Mouse (Mus musculus): ENCODE measurements around the gene Ecm2. TPM values are rescaled to one million over a fixed set of nuclear protein-coding genes. Genes with fewer than 3 reads are reported as not detected.

The Ecm2 gene
- 0.31 and 0.38 TPM in 2 replicates for polyA plus RNA-seq (2015; fragmentation: Nextera tagmentation; extraction: Ambion mirVana)

GRCm38 (mm10) chr13:49504510-49504909 lies at the start of gene Ecm2:
Gene Ecm2 (plus strand): TSS chr13:49504810.
- DNase-seq (no peak), ATAC-seq (no peak)
- Histone ChIP-seq H3K4me3 (ENCODE audit: low read depth, low read length) (no peak within 1 kb of the TSS), H3K4me2 (ENCODE audit: low read depth, low read length) (no peak within 1 kb of the TSS; the same call in 1 of the 2 replicates), H3K27ac (ENCODE audit: low read depth) (no peak within 1 kb of the TSS), H3K4me1 (ENCODE audit: insufficient read depth) (no peaks in the 10 kb centered on the region), H3K36me3 (replicated peaks; ENCODE audit: insufficient read depth, low read length) (no peaks in the 10 kb centered on the region), H3K27me3 (ENCODE audit: insufficient read depth, low read length) (no peaks in the 10 kb centered on the region), H3K9me3 (ENCODE audit: low read length) (no peaks in the 10 kb centered on the region), H3K9ac (replicated peaks) (no peak within 1 kb of the TSS)
- 66% methylated on average over 4 of the region's 4 CpGs for WGBS (ENCODE audit: insufficient replicate concordance)
- no peak for TF ChIP-seq EP300 (IDR thresholded peaks at IDR 0.05; ENCODE audit: low read depth)
- no peak for TF ChIP-seq CTCF (IDR thresholded peaks at IDR 0.05; ENCODE audit: low read depth)

GRCm38 (mm10) chr13:49460276-49460675 lies 44.3 kb upstream of the Ecm2 start:
- no peak overlapping the region for H3K9ac ChIP-seq (replicated peaks)
- H3K4me1 ChIP-seq (ENCODE audit: insufficient read depth): no peaks in the 10 kb centered on the region
- peaks cover 36% of the 10 kb centered on the region for H3K36me3 ChIP-seq (replicated peaks; ENCODE audit: insufficient read depth, low read length)
- ATAC-seq: no peak
- H3K4me3 ChIP-seq (ENCODE audit: low read depth, low read length): no peak overlapping the region
- no peaks in the 10 kb centered on the region for H3K9me3 ChIP-seq (ENCODE audit: low read length)
- DNase-seq: no peak
- no peaks in the 10 kb centered on the region for H3K27me3 ChIP-seq (ENCODE audit: insufficient read depth, low read length)
- no peak overlapping the region for H3K4me2 ChIP-seq (ENCODE audit: low read depth, low read length)
- no peak overlapping the region for H3K27ac ChIP-seq (ENCODE audit: low read depth)
- no peak for TF ChIP-seq CTCF (IDR thresholded peaks at IDR 0.05; ENCODE audit: low read depth)
- 75% methylated on average over 4 of the region's 4 CpGs for WGBS (ENCODE audit: insufficient replicate concordance)

- Histone ChIP-seq H3K4me3 (ENCODE audit: low read depth, low read length) (no peak overlapping the region), H3K9me3 (ENCODE audit: low read length) (no peaks in the 10 kb centered on the region), H3K9ac (replicated peaks) (no peak overlapping the region), H3K36me3 (replicated peaks; ENCODE audit: insufficient read depth, low read length) (peaks cover 39% of the 10 kb centered on the region), H3K4me1 (ENCODE audit: insufficient read depth) (no peaks in the 10 kb centered on the region), H3K27ac (ENCODE audit: low read depth) (no peak overlapping the region), H3K4me2 (ENCODE audit: low read depth, low read length) (no peak overlapping the region), H3K27me3 (ENCODE audit: insufficient read depth, low read length) (no peaks in the 10 kb centered on the region)
- TF ChIP-seq CTCF (IDR thresholded peaks at IDR 0.05; ENCODE audit: low read depth) (no peak), EP300 (IDR thresholded peaks at IDR 0.05; ENCODE audit: low read depth) (no peak)
- ATAC-seq (no peak), DNase-seq (no peak)
- 77% methylated on average over 5 of the region's 5 CpGs for WGBS (ENCODE audit: insufficient replicate concordance)
Measured at GRCm38 (mm10) chr13:49460692-49461414, 43.8 kb upstream of the Ecm2 start.

GRCm38 (mm10) chr13:49461458-49462132 lies 43.0 kb upstream of the Ecm2 start:
- Histone ChIP-seq H3K4me2 (ENCODE audit: low read depth, low read length) (no peak overlapping the region), H3K9me3 (ENCODE audit: low read length) (no peaks in the 10 kb centered on the region), H3K27ac (ENCODE audit: low read depth) (no peak overlapping the region), H3K9ac (replicated peaks) (no peak overlapping the region), H3K4me1 (ENCODE audit: insufficient read depth) (no peaks in the 10 kb centered on the region), H3K27me3 (ENCODE audit: insufficient read depth, low read length) (no peaks in the 10 kb centered on the region), H3K4me3 (ENCODE audit: low read depth, low read length) (no peak overlapping the region), H3K36me3 (replicated peaks; ENCODE audit: insufficient read depth, low read length) (peaks cover 36% of the 10 kb centered on the region)
- 83% methylated on average over 15 of the region's 15 CpGs for WGBS (ENCODE audit: insufficient replicate concordance)
- DNase-seq (no peak), ATAC-seq (no peak)
- TF ChIP-seq EP300 (IDR thresholded peaks at IDR 0.05; ENCODE audit: low read depth): no peak
- no peak for TF ChIP-seq CTCF (IDR thresholded peaks at IDR 0.05; ENCODE audit: low read depth)

GRCm38 (mm10) chr13:49462921-49463320 lies 41.7 kb upstream of the Ecm2 start:
- H3K4me3 ChIP-seq (ENCODE audit: low read depth, low read length): no peak overlapping the region
- DNase-seq (no peak), ATAC-seq (no peak)
- H3K9ac ChIP-seq (replicated peaks): no peak overlapping the region
- no peak overlapping the region for H3K4me2 ChIP-seq (ENCODE audit: low read depth, low read length)
- WGBS (ENCODE audit: insufficient replicate concordance): 94% methylated on average over 2 of the region's 2 CpGs
- TF ChIP-seq CTCF (IDR thresholded peaks at IDR 0.05; ENCODE audit: low read depth) (no peak), EP300 (IDR thresholded peaks at IDR 0.05; ENCODE audit: low read depth) (no peak)
- H3K4me1 ChIP-seq (ENCODE audit: insufficient read depth): no peaks in the 10 kb centered on the region
- H3K27ac ChIP-seq (ENCODE audit: low read depth): no peak overlapping the region
- peaks cover 36% of the 10 kb centered on the region for H3K36me3 ChIP-seq (replicated peaks; ENCODE audit: insufficient read depth, low read length)
- H3K27me3 ChIP-seq (ENCODE audit: insufficient read depth, low read length): no peaks in the 10 kb centered on the region
- H3K9me3 ChIP-seq (ENCODE audit: low read length): no peaks in the 10 kb centered on the region

GRCm38 (mm10) chr13:49465875-49466274 lies 38.7 kb upstream of the Ecm2 start:
- H3K36me3 ChIP-seq (replicated peaks; ENCODE audit: insufficient read depth, low read length): peaks cover 32% of the 10 kb centered on the region
- no peaks in the 10 kb centered on the region for H3K27me3 ChIP-seq (ENCODE audit: insufficient read depth, low read length)
- H3K4me3 ChIP-seq (ENCODE audit: low read depth, low read length): no peak overlapping the region
- ATAC-seq (peak; percentile 25; the same call in 1 of the 2 replicates), DNase-seq (peak; percentile 8)
- no peak overlapping the region for H3K27ac ChIP-seq (ENCODE audit: low read depth)
- H3K4me2 ChIP-seq (ENCODE audit: low read depth, low read length): no peak overlapping the region
- no peak overlapping the region for H3K9ac ChIP-seq (replicated peaks)
- H3K4me1 ChIP-seq (ENCODE audit: insufficient read depth): no peaks in the 10 kb centered on the region
- TF ChIP-seq EP300 (IDR thresholded peaks at IDR 0.05; ENCODE audit: low read depth) (no peak), CTCF (IDR thresholded peaks at IDR 0.05; ENCODE audit: low read depth) (no peak)
- no peaks in the 10 kb centered on the region for H3K9me3 ChIP-seq (ENCODE audit: low read length)
- WGBS (ENCODE audit: insufficient replicate concordance): 70% methylated on average over 4 of the region's 4 CpGs

Data from liver, postnatal 0 days (tissue).